Mouse (Mus musculus) T-helper 2 cell (primary cell): ENCODE measurements around the gene Unc5b.
"Not testable (repeated sequence)": the region's sequence is repeated elsewhere in the genome, so short reads cannot be mapped to it uniquely, and the experiment has no call there.

Experiments used
- in situ Hi-C: fragments of 300-600 bp; cut with MboI, MseI; formaldehyde crosslinking; loops from one replicate; pipeline ENCODE4 v1.15.1; 2025; ENCODE audit warnings: high pct_unique_total_duplicates

Gene Unc5b

DNA sequence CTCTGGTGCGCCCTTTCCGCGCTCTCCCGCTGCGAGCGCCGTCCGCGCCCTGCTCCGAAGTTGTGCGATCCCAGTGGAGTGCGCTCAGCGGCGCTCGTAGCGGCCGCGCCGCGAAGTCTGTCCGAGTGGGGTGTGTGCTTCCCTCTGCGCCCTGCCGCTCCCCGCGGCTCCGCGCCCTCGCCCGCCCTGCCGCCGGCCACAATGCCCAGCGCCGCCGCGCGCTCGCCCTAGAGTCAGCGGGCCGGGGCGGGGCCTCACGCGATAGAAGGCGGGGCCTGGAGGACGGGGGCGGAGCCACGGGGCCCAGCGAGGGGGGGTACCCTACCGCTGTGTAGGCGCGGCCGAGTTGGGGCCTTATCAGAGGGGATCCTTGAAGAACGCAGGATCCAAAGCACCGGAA lies at the start of gene Unc5b:
Gene Unc5b, minus strand, starts transcription at position 203 of the 400 bp plus-strand sequence.
- in situ Hi-C loops: no loop called here

DNA sequence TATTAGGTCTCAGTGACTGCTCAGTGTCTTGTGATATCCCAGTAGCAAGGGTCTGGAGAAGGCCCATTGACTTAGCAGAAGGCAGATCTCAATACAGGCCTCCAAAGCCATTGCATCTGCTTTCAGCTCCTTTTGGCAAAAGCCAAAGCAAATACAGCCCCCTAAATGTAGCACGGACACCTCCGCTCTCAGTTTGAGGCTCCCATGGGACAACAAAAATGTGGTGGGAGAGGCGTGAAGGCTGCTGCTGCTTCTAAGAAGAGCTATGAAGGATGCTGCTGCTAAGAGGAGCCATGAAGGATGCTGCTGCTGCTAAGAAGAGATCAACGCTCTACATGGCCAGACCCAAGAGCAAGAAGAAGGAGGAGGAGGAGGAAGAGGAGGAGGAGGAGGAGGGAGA lies 48.4 kb upstream of the Unc5b start:
- in situ Hi-C loops: loop anchor here (10.0 kb wide), 1 partner anchor 665 kb away; no protein-coding TSS in a partner anchor

GRCm38 (mm10) chr10:60877075-60877474 lies 45.7 kb upstream of the Unc5b start:
- in situ Hi-C loops: no loop called here

DNA sequence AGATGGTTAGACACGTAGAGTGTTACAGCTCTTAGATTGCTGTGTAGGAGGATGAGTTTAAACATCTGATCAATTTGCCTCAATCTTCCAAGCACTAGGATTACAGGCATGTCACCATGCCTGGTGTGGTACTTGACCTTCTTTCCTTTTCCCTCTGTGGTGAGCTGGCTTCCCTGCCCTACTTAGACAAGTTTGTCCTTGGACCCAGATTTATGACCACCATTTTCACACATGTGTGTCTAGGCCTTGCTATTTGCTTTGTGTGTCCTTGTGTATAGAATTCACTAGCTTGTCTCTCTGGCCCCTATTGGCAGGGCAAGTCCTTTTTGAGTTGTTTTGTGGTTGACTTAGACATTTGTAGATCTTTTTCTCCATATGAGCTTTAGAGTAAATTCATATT lies 43.6 kb upstream of the Unc5b start:
- in situ Hi-C loops: no loop called here

DNA sequence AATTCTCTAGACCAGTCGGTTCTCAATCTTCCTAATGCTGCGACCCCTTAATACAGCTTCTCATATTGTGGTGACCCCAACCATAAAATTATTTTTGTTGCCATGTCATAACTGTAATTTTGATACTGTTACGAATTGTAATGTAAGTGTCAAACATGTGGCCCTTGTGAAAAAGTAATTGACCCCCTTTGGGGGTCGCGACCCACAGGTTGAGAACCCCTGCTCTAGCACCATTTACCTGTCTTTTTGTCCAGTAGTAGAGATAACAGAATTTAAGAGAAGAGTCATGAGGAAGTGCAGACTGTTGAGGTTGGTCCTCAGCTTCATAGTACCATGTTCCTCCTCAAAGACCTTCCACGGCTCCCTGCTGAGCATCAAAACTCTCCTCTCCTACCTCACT lies 31.9 kb upstream of the Unc5b start:
- in situ Hi-C loops: no loop called here

DNA sequence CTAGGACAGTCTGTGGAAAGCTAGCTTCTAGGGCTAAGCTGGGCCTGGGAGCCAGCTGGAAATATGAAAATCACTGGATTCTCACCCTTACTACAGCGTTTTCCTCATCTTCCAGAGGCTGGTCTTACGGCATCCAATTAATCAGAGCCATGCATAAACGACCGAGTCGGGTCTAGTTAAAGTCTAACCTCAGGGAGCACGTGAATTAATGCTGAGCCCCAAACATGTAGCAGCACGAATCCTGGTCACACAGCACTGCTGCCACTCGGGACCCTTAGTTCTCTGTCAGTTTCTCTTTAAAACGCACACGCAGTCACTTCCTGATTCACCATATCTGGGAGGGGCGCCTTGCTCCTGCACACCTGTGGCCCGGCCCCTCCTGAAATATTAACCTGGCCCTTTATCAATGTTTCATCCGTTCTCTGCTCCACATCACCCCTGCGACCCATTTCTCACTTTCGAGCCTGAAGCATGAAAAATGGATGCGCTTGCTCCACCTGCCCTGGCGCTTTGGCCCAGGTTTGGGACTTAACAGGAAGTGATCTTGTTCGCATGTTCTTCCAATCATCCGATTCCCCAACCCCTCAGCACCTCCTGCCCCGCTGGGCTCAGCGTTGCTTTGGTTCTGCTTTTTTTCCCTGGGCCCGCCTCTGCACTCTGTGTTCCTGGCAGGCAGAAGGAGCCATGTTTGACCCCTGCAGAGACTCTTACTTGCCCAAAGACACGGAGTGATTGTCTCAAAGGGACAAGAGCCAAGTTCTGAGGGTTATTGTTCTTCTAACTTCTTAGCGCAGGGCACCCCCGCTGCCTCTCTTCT lies 31.3 kb upstream of the Unc5b start:
- in situ Hi-C loops: no loop called here

GRCm38 (mm10) chr10:60845271-60845670 lies 13.9 kb upstream of the Unc5b start:
- in situ Hi-C loops: not testable (repeated sequence)

DNA sequence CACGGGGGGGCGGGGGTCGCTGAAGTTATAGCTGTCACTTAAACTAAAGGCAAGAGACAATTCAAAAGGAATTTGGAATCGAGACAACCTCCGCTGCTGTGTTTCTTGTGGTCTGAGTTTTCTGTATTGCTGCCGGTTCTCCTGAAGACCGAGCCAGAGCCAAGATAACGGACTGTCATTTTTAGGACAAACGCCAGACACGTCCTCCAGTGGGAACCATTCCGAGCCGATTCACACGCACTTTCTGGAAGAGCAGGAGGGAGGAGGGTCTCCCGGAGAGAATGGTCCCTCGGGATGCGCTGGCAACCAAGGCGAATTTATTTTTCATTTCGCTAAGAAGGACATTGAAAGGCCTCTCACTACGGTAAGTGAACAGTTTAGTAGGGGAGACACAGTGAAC lies 7.4 kb upstream of the Unc5b start:
- in situ Hi-C loops: no loop called here

GRCm38 (mm10) chr10:60834949-60835348 lies 3.6 kb upstream of the Unc5b start:
- in situ Hi-C loops: no loop called here

GRCm38 (mm10) chr10:60832664-60833173 lies 1.3 kb upstream of the Unc5b start:
- in situ Hi-C loops: no loop called here

DNA sequence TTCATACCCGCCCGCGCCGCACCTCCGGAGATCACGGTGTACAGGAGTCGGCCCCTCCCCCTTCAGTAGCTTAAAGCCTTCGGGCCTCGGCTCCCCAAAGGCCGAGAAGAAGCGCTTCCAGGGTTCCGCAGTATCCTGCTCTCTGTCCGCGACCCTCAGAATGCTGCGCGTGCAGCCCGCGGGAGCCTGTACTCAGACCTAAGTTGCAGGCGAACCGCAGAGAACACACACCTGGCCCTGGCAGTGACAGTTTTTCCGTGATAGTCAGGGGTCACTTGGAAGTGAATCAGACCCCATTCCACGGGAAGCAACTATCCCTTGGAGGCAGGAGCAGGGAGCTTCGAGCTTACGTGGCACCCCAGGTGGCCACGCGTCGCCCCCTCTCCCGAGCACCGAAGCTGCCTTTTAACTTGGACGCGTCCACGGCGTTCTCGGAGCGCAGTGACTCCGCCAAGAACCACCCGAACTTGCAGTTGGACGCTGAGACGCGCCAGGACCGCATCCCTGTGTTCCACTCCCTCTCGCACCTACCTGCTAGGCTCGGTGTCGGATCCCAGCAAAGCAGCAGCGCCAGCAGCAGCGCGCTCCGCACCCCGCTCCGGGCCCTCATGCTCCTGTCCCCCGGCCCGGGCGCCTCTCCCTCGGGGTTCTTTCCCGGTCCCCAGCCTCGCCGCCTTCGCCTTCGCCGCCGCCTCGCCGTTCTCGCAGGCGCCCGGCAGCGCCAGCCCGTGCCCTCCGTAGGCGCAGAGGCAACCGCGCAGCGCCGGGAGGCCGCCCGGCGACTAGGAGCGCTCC lies 628 bp downstream of the Unc5b start:
- in situ Hi-C loops: no loop called here

DNA sequence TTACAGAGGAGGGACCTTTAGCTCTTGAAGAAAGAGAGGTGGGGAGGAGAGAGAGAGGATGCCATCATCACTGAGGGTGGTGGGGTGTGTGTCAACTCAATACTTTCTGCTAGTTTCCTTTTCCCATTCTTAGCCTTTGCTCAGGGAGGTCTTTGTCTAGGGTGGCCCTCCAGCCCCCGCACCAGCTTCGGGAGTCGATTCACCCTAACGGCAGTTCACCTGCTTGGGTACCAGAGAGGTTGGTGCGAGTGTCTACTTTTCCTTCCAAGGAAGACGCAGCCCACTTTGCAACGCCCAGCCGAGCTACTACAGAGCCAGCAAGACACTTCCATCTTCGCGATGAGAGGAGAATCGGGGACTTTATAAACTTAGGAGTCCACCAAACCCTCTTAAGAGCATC lies 1.4 kb downstream of the Unc5b start:
- in situ Hi-C loops: no loop called here

GRCm38 (mm10) chr10:60829071-60829470 lies 2.3 kb downstream of the Unc5b start:
- in situ Hi-C loops: no loop called here

GRCm38 (mm10) chr10:60827901-60828670 lies 3.3 kb downstream of the Unc5b start:
- in situ Hi-C loops: no loop called here

DNA sequence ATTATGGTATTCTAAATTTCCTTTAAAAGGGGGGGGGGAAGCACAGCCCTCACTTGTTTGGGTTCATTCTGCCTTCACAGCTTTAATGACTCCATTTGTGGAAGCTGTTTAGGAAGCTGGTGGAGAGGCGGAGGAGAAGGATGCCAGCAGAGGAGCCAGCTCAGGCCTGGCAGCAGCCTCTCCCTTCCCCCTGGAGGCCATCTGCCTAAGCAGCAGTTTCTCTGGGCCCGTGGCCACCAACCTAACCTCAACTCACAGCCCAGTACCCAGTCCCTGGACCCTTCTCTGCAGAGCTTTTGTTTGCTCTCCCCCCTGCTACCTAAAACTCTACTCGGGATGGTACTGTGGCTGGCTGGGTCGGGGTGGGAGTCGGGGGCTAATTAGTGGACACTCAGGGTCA lies 4.1 kb downstream of the Unc5b start:
- in situ Hi-C loops: no loop called here

- in situ Hi-C loops: no loop called here
Measured at GRCm38 (mm10) chr10:60826461-60827237, 4.7 kb downstream of the Unc5b start.

DNA sequence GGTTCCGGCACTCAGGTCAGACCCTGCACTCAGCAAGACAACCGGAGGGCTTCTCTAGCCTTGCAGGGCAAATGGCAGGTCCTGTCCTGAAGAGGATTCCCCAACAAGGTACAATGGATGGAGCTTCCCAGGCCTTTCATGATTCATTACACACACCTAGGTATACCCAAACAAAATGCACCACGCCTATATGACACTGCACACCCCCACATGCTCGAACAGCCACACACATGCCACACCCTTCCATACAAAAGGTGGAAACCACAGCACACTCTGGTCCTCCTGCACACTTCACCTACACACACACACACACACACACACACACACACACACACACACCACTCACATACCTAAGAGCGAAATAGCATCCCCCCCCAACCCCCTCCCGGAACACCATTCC lies 5.4 kb downstream of the Unc5b start:
- in situ Hi-C loops: no loop called here

DNA sequence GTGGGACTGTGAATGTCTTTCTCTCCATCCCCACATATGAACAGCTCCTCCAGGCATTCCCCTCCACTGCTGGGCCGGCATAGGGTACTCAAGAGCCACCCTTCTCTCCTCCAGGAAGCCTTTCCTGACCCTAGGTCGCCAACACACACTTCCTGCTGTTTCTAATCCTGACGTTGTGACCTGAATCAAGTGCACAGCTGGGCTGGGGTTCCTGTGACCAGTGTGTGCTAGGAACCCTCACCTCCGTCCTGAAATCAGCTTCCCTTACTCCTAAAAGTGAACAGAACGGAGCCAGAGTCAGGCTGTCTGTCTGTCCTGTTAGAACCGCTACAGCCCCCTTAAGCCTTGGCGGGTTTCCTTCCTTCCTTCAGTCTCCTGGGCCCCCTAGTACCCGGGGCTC lies 7.6 kb downstream of the Unc5b start:
- in situ Hi-C loops: no loop called here

- in situ Hi-C loops: no loop called here
Measured at GRCm38 (mm10) chr10:60822641-60823425, 8.5 kb downstream of the Unc5b start.

- in situ Hi-C loops: no loop called here
Measured at GRCm38 (mm10) chr10:60821736-60822358, 9.5 kb downstream of the Unc5b start.
